Mouse (Mus musculus) lung, adult 2 months (tissue): Measurements from ENCODE around the gene Epn3. TPM values are rescaled to one million over a fixed set of nuclear protein-coding genes. Genes with fewer than 3 reads are reported as not detected.

Experiments
- DNase-seq: peaks from one replicate; pipeline ENCODE4 v3.0.0; 2022
- H3K4me1 ChIP-seq: fragments of 200-500 bp; 2 replicates; pipeline ENCODE4 v1.6.1; 2011; ENCODE audit warnings: low read length; ENCODE audit not compliant: control insufficient read depth, insufficient read depth
- H3K4me3 ChIP-seq: fragments of 200-500 bp; replicated peaks from 2 replicates; pipeline ENCODE3; 2011; ENCODE audit warnings: low read depth, mild to moderate bottlenecking, control low read depth, low read length; ENCODE audit errors: extremely low read depth
- CTCF ChIP-seq: fragments of 200-500 bp; IDR thresholded peaks from 2 replicates; pipeline ENCODE4 v1.5.1; 2011; ENCODE audit warnings: mild to moderate bottlenecking, low read length, control low read depth; ENCODE audit not compliant: insufficient read depth
- POLR2A ChIP-seq: fragments of 200-500 bp; IDR thresholded peaks from 2 replicates; pipeline ENCODE4 v1.6.1; 2011; ENCODE audit warnings: low read depth, mild to moderate bottlenecking, control low read depth, low read length, borderline replicate concordance; ENCODE audit errors: extremely low read depth
- WGBS: fragments of 180-500 bp; shearing (Covaris S2); methylation state at CpG from one replicate; pipeline ENCODE4 v1.1.7; 2018; 5-methylcytosine and 5-hydroxymethylcytosine counted together
- polyA plus RNA-seq: library from polyadenylated mRNA; depleted of rRNA; stranded (reverse); fragments of >200 nt; gene quantifications from 2 replicates; pipeline ENCODE4 v1.2.3, GENCODE M21; 2012; rRNA removed

Gene Epn3
- polyA plus RNA-seq, 1 experiment, result 62.2 TPM

GRCm38 (mm10) chr11:94441122-94441521 lies 58.7 kb downstream of the Epn3 start:
- 44% methylated on average over 7 of the region's 7 CpGs for WGBS
- TF ChIP-seq CTCF (no peak), POLR2A (no peak)
- no peak for DNase-seq
- Histone ChIP-seq H3K4me1 (no peaks in the 10 kb centered on the region), H3K4me3 (no peak overlapping the region)

- no peak overlapping the region for H3K4me3 ChIP-seq
- TF ChIP-seq CTCF (no peak), POLR2A (no peak)
- DNase-seq, result no peak
- WGBS, result 87% methylated on average over 6 of the region's 6 CpGs
- H3K4me1 ChIP-seq, result no peaks in the 10 kb centered on the region
Observed at GRCm38 (mm10) chr11:94440421-94440820, 59.4 kb downstream of the Epn3 start.

Other genes with a start within 250 kb of the Epn3 start
- gene Gm21885, start 218.1 kb downstream of the Epn3 start, polyA plus RNA-seq, result not detected in 2 replicates
- 10.0 and 16.1 TPM in 2 replicates for gene Luc7l3, start 178.0 kb downstream of the Epn3 start, polyA plus RNA-seq
- gene Ankrd40, start 172.0 kb downstream of the Epn3 start, polyA plus RNA-seq, result 193 and 235 TPM in 2 replicates
- gene Abcc3, start 107.0 kb downstream of the Epn3 start, polyA plus RNA-seq, result 47.6 and 57.9 TPM in 2 replicates
- gene Cacna1g, start 25.8 kb downstream of the Epn3 start, polyA plus RNA-seq, result 3.5 and 4.3 TPM in 2 replicates
- gene Spata20, start 13.8 kb downstream of the Epn3 start, polyA plus RNA-seq, result 0.15 and 0.70 TPM in 2 replicates
- 5.8 and 7.6 TPM in 2 replicates for gene Mycbpap, start 21.8 kb upstream of the Epn3 start, polyA plus RNA-seq
- gene Rsad1, start 49.3 kb upstream of the Epn3 start, polyA plus RNA-seq, result 10.3 and 12.7 TPM in 2 replicates
- 32.6 and 38.8 TPM in 2 replicates for gene Chad, start 65.1 kb upstream of the Epn3 start, polyA plus RNA-seq
- gene Acsf2, start 101.9 kb upstream of the Epn3 start, polyA plus RNA-seq, result 28.0 and 35.2 TPM in 2 replicates
- gene Lrrc59, start 129.8 kb upstream of the Epn3 start, polyA plus RNA-seq, result 41.4 and 46.3 TPM in 2 replicates
- 32.8 and 34.7 TPM in 2 replicates for gene Mrpl27, start 153.8 kb upstream of the Epn3 start, polyA plus RNA-seq
- 0.11 and 0.51 TPM in 2 replicates for gene Eme1, start 154.0 kb upstream of the Epn3 start, polyA plus RNA-seq
- 38.4 and 41.1 TPM in 2 replicates for gene Xylt2, start 177.5 kb upstream of the Epn3 start, polyA plus RNA-seq
- not detected in 2 replicates for gene Gm11541, start 204.5 kb upstream of the Epn3 start, polyA plus RNA-seq
- gene Cdc34b, start 241.8 kb upstream of the Epn3 start, polyA plus RNA-seq, result 0.15 TPM in 2 replicates